Mouse (Mus musculus) forebrain, postnatal 0 days (tissue): ENCODE results near the gene Hint1. TPM values are rescaled to one million over a fixed set of nuclear protein-coding genes. Genes with fewer than 3 reads are reported as not detected.

Source experiments
- ATAC-seq: fragments of 200-750 bp; cut with Nextera tagmentation; 2 replicates; pipeline ENCODE4 v1.8.0; 2017; ENCODE audit warnings: mild to moderate bottlenecking, moderate library complexity
- DNase-seq: peaks from one replicate; pipeline ENCODE4 v3.0.0-alpha.2; 2015
- H3K27ac ChIP-seq: fragments of 300-500 bp; sonication (generic); 2 replicates; pipeline ENCODE4 v1.5.1; 2014; ENCODE audit warnings: low read depth, mild to moderate bottlenecking, antibody characterized with exemption, low read length, moderate library complexity, mixed read lengths
- H3K27me3 ChIP-seq: fragments of 300-500 bp; sonication (generic); 2 replicates; pipeline ENCODE4 v1.6.1; 2014; ENCODE audit warnings: mild to moderate bottlenecking, low read length, mixed read lengths; ENCODE audit not compliant: insufficient read depth
- H3K36me3 ChIP-seq: fragments of 300-500 bp; sonication (generic); 2 replicates; pipeline ENCODE4 v1.6.1; 2014; ENCODE audit warnings: mild to moderate bottlenecking, moderate library complexity; ENCODE audit not compliant: insufficient read depth
- H3K4me1 ChIP-seq: fragments of 300-500 bp; sonication (generic); 2 replicates; pipeline ENCODE4 v1.6.1; 2014; ENCODE audit warnings: antibody characterized with exemption; ENCODE audit not compliant: insufficient read depth
- H3K4me2 ChIP-seq: fragments of 300-500 bp; sonication (generic); 2 replicates; pipeline ENCODE4 v1.6.1; 2014; ENCODE audit warnings: low read depth, mild to moderate bottlenecking, moderate library complexity
- H3K4me3 ChIP-seq: fragments of 300-500 bp; sonication (generic); 2 replicates; pipeline ENCODE4 v1.5.1; 2014; ENCODE audit warnings: low read depth, low read length, mixed read lengths
- H3K9ac ChIP-seq: fragments of 300-500 bp; sonication (generic); 2 replicates; pipeline ENCODE4 v1.6.1; 2014; ENCODE audit warnings: mild to moderate bottlenecking
- H3K9me3 ChIP-seq: fragments of 300-500 bp; sonication (generic); 2 replicates; pipeline ENCODE4 v1.6.1; 2016; ENCODE audit warnings: low read length
- CTCF ChIP-seq: sonication (generic); IDR thresholded peaks from 2 replicates; pipeline ENCODE4 v1.5.1; 2016; ENCODE audit warnings: antibody characterized with exemption, control low read depth, low read depth
- WGBS: fragments of 180-500 bp; shearing (Covaris S2); extraction: QIAGEN DNeasy Blood & Tissue Kit; methylation state at CpG from one replicate; pipeline ENCODE4 v1.1.7; 2014; 5-methylcytosine and 5-hydroxymethylcytosine counted together
- polyA plus RNA-seq: library from polyadenylated mRNA; unstranded; fragments of >200 nt; fragmentation: Nextera tagmentation; extraction: Ambion mirVana; gene quantifications from 2 replicates; pipeline ENCODE4 v1.2.1, GENCODE M21; 2015
- total RNA-seq: library from RNA; depleted of rRNA; stranded (reverse); fragments of >200 nt; gene quantifications from 2 replicates; pipeline ENCODE4 v1.2.3, GENCODE M21; 2014

The Hint1 gene
- total and polyA plus RNA-seq, 2 experiments from 2014 or later = 622 to 1,041 TPM

GRCm38 (mm10) chr11:54871831-54872537 is 5.8 kb downstream of the Hint1 start:
- ATAC-seq (no peak), DNase-seq (no peak)
- no peak overlapping the region for H3K27ac ChIP-seq
- no peak overlapping the region for H3K4me3 ChIP-seq
- H3K4me2 ChIP-seq = no peak overlapping the region
- peaks cover 9% of the 10 kb centered on the region for H3K4me1 ChIP-seq
- peaks cover 43% of the 10 kb centered on the region for H3K36me3 ChIP-seq
- no peaks in the 10 kb centered on the region for H3K9me3 ChIP-seq
- no peak overlapping the region for H3K9ac ChIP-seq
- no peak for TF ChIP-seq CTCF
- no peaks in the 10 kb centered on the region for H3K27me3 ChIP-seq
- 58% methylated on average over 7 of the region's 7 CpGs for WGBS

DNA sequence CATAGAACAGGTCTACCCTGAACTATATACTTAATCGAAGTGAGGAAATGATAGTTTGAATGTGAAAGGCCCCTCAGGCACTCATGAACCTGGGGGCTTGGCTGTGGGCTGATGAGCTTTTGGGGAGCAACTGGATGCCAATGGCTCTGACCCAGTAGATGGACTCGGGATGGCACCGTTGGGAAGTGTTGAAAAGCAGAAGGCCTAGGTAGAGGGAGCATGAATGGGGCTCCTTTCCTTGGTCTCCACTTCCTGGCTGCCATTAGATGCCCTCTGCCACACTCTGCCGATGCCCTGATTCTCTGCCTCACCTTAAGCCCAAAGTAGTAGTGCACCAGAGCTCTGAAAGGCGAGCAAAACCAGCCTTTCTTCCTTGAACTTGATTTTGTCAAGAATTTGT is 9.8 kb downstream of the Hint1 start:
- Histone ChIP-seq H3K27ac (no peak overlapping the region), H3K4me1 (no peaks in the 10 kb centered on the region), H3K36me3 (peaks cover 29% of the 10 kb centered on the region), H3K9me3 (no peaks in the 10 kb centered on the region), H3K4me2 (no peak overlapping the region), H3K27me3 (no peaks in the 10 kb centered on the region), H3K9ac (no peak overlapping the region), H3K4me3 (no peak overlapping the region)
- ATAC-seq (no peak), DNase-seq (no peak)
- 91% methylated on average over 5 of the region's 5 CpGs for WGBS
- TF ChIP-seq CTCF = no peak

- TF ChIP-seq CTCF = no peak
- peaks cover 5% of the 10 kb centered on the region for H3K36me3 ChIP-seq
- no peak overlapping the region for H3K9ac ChIP-seq
- DNase-seq (no peak), ATAC-seq (no peak)
- H3K4me1 ChIP-seq = no peaks in the 10 kb centered on the region
- WGBS = 87% methylated on average over 6 of the region's 6 CpGs
- H3K4me2 ChIP-seq = no peak overlapping the region
- no peaks in the 10 kb centered on the region for H3K9me3 ChIP-seq
- H3K27ac ChIP-seq = no peak overlapping the region
- no peaks in the 10 kb centered on the region for H3K27me3 ChIP-seq
- H3K4me3 ChIP-seq = no peak overlapping the region
Measured at GRCm38 (mm10) chr11:54878893-54879292, 12.7 kb downstream of the Hint1 start.

DNA sequence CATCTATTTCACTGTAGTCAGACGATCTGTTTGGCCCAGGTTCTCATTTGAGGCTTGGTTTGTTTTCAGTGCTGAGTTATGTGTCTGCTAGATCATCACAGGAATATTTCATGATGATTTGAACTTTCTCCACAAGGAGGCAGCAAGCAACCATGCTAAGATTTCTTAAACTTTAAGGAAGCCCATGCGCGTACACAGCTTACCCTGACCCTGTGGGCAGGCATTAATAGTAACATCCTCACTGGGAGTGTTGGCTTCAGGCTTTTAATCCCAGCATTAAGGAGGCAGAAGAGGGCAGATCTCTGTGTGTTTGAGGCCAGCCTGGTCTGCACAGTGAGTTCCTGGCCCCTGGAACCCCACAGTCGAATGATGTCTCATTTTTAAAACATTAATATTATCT is 13.3 kb downstream of the Hint1 start:
- DNase-seq (peak; percentile 83), ATAC-seq (peak; percentile 78)
- Histone ChIP-seq H3K27ac (no peak overlapping the region), H3K4me3 (no peak overlapping the region), H3K9me3 (no peaks in the 10 kb centered on the region), H3K36me3 (0 out of 2 replicates have a peak, but pooled peaks cover under 1% of the 10 kb centered on the region), H3K4me2 (no peak overlapping the region), H3K4me1 (no peaks in the 10 kb centered on the region), H3K9ac (no peak overlapping the region), H3K27me3 (no peaks in the 10 kb centered on the region)
- 38% methylated on average over 4 of the region's 4 CpGs for WGBS
- peak; percentile 91 for TF ChIP-seq CTCF

GRCm38 (mm10) chr11:54879922-54880321 is 13.7 kb downstream of the Hint1 start:
- TF ChIP-seq CTCF = no peak
- H3K9ac ChIP-seq = no peak overlapping the region
- ATAC-seq = no peak
- H3K27ac ChIP-seq = no peak overlapping the region
- no peaks in the 10 kb centered on the region for H3K27me3 ChIP-seq
- no peaks in the 10 kb centered on the region for H3K9me3 ChIP-seq
- 91% methylated on average over 10 of the region's 10 CpGs for WGBS
- H3K36me3 ChIP-seq = no peaks in the 10 kb centered on the region
- no peaks in the 10 kb centered on the region for H3K4me1 ChIP-seq
- no peak overlapping the region for H3K4me3 ChIP-seq
- DNase-seq = no peak
- H3K4me2 ChIP-seq = no peak overlapping the region

DNA sequence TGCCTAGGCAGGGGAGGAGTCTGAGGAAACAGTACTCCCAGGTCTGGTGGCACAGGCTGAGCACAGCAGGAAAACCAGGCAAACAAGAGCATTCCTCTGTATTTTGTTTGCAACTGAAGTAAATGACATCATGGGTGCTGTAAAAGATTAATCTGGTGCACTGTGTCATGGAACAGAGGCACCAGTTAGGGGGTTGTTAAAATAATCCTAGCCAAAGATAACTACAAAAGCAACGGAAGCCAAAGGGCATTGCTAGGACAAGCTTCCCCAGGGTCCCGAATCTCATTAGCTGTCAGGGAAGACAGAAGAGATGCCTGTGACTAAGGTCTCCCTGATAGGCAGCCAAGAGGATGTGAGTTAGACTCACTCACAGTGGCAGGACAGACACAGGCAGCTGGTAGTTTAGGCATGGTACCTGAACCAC is 14.9 kb downstream of the Hint1 start:
- H3K27me3 ChIP-seq = no peaks in the 10 kb centered on the region
- H3K4me3 ChIP-seq = no peak overlapping the region
- no peaks in the 10 kb centered on the region for H3K4me1 ChIP-seq
- no peak for DNase-seq
- no peak for ATAC-seq
- H3K9me3 ChIP-seq = no peaks in the 10 kb centered on the region
- H3K36me3 ChIP-seq = no peaks in the 10 kb centered on the region
- WGBS = 7% methylated on average over 2 of the region's 2 CpGs
- H3K27ac ChIP-seq = no peak overlapping the region
- no peak overlapping the region for H3K9ac ChIP-seq
- H3K4me2 ChIP-seq = no peak overlapping the region
- no peak for TF ChIP-seq CTCF

DNA sequence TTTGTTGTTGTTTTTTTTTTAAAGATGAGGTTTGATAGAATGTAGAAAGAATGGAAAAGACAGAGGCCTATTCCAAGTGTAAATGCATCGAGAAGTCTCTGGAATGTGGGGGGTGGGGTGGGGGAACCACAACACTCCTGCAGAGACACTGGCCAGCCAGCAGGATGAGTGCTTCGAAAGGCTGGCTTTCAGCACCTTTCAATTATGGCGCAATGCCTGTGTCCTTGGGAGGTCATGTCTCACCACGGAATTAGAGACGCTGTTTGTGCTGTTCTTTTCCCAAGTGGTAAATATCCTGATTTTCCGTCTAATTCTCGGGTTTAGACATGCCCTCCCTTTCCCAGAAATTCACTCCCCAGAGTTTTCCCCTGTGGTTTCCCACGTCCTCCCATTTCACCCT is 16.5 kb downstream of the Hint1 start:
- H3K4me3 ChIP-seq = no peak overlapping the region
- 47% methylated on average over 8 of the region's 8 CpGs for WGBS
- no peaks in the 10 kb centered on the region for H3K9me3 ChIP-seq
- no peaks in the 10 kb centered on the region for H3K4me1 ChIP-seq
- H3K4me2 ChIP-seq = no peak overlapping the region
- no peaks in the 10 kb centered on the region for H3K27me3 ChIP-seq
- TF ChIP-seq CTCF = no peak
- no peaks in the 10 kb centered on the region for H3K36me3 ChIP-seq
- H3K9ac ChIP-seq = no peak overlapping the region
- H3K27ac ChIP-seq = no peak overlapping the region
- no peak for ATAC-seq
- DNase-seq = no peak
